Mouse (Mus musculus) heart, adult 11 months (tissue): ENCODE data around the gene Gm28845.

Experiments used
- DNase-seq: peaks from one replicate; pipeline ENCODE4 v3.0.0; 2022

Gm28845 gene

DNA sequence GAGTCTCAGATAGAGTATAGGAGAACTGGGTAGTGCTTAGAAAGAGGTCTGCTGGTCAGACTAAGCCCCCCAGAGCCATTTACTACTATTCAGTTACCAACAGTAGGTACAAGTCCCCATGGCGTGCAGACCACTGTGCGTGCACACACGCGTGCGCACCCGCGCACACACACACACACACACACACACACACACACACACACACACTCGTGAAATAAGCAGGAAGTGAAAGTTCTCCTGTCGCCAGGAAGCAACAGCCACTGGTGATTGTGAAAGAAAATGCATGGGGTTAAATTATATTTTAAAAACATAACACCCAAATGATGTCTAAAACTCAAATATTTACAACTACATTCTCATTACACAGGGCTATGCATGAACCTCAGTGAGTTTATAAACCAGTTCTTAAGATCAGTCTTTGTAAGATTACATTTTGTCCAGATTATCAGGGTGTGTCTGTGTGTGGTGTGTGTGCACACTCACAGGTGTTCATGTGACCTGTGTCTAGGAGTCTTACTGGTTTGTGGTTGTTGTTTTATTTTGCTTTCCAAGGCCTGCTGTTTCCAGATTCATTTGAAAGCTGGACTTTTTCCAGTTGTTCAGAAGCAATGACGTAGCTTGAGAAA is 11.6 kb downstream of the Gm28845 start:
- no peak for DNase-seq

DNA sequence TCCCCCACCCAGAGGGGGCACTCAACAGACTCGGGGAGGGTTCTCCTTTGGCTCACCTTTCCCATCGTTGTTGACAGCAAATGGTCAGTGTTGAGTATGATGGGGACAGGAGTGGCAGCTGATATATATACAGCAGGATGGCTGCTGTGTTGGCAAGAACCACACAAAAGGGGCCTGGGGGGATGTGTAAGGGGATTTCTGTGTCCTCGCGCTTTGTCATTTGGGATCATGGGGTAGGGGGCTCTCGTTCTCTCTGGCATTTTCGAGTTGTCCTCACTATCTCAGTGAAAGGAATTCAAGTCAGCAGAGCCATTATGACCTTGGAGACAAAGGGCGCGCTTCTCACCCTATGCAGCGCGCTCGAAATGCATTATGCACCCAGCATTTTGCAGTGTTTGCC is 16.1 kb downstream of the Gm28845 start, which contains the start of gene Cryga:
Gene Cryga (minus strand): TSS at position 101 of the 400 bp plus-strand sequence.
- no peak for DNase-seq

DNA sequence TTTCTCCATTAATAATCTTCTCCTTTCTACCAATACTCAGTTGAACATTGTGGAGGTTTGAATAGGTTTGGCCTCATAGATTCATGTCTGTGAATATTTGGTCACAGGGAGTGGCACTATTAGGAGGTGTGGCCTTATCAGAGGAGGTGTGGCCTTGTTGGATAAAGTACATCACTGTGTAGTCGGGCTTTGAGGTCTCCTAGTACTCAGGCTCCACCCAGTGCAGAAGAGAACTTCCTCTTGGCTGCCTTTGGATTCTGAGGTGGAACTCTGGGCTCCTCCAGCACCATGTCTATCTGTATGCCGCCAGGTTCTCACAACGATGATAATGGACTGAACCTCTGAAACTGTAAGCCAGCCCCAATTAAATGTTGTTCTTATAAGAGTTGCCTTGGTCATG is 22.4 kb downstream of the Gm28845 start:
- no peak for DNase-seq

DNA sequence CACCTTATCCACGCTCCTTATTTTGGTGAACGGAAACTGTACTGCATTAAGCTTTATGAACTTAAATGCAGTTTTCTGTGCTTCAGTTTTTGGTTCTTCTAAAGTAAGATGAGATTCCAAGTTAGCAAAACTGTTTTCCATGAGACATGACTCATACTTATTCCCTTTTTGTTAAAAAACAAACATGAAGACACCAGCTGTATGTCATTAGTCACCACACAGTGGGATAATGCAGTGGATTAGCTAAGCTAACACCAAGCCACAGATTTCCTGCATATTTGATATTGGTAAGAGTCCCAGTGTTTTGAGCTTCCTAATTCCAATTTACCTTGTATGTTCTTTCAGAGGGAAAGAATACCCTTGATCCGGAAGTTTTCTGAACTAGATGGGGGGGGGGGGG is 27.8 kb downstream of the Gm28845 start:
- DNase-seq = no peak

DNA sequence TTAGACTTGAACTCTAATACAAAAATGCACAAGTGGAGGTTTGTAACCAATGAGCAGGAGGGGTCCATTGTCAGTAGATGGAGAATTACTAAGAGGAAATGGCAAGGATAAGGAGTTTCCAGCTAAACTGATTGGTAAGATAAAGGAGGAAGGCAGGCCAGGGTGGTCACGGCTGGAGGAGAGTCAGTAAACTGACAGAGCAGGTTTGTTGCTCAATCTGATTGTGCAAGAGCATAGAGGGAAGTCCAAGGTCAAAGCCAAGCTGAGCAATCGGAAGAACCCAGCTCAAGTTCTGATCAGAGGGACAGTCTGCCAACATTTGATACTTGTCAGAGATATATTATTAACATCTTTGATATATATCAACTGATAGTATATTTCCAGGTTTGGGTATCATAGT is 29.0 kb downstream of the Gm28845 start:
- DNase-seq = peak; percentile 92

- DNase-seq = no peak
Observed at GRCm38 (mm10) chr1:65088567-65089356, 30.6 kb downstream of the Gm28845 start.

- no peak for DNase-seq
Observed at GRCm38 (mm10) chr1:65082188-65082587, 37.2 kb downstream of the Gm28845 start, which contains the start of gene Crygb. TSS of gene Crygb (minus strand) at chr1:65082288.

GRCm38 (mm10) chr1:65075607-65076006 is 43.8 kb downstream of the Gm28845 start:
- DNase-seq = peak; percentile 39

GRCm38 (mm10) chr1:65073589-65073988 is 45.8 kb downstream of the Gm28845 start, which contains the start of gene Crygc:
TSS of gene Crygc (minus strand) at chr1:65073689.
- peak; percentile 1 for DNase-seq

DNA sequence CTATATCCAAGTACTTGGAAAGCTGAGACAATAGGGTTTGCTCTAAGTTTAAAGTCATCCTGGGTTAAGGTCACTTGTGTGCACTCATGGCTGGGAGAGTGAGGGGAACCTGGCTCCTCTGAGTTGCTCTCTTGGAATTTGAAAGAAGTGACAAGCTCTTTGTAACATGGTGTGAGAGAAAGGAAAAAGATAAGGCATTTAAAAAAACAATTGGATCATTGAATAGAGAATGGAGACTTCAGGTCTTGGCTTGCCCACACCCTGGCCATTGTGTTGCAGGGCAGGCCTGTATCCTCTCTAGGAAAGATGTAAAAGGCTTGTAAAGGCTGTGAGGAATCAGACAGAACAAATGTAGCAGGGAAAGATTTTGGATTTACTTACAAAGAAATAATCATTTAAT is 51.5 kb downstream of the Gm28845 start:
- peak; percentile 10 for DNase-seq

DNA sequence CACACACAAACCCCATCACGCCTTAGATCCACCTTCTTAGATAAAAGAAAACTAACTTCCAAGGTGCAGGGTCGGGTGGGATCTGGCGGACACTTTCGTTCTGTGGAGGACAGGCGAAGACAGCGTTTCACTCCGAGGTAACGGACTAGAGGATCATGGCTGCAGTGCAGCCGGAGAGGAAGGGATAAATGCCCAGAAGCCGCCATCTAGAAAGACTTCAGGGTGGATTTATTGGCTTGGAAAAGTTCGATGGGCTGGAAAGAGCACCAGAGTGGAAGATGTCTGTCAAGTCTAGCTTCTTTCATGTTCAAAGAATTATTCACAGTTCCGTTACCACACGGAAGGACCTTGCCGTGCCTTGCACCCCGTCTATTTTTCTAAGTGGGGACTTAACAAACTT is 55.2 kb downstream of the Gm28845 start:
- DNase-seq = peak; percentile 64

DNA sequence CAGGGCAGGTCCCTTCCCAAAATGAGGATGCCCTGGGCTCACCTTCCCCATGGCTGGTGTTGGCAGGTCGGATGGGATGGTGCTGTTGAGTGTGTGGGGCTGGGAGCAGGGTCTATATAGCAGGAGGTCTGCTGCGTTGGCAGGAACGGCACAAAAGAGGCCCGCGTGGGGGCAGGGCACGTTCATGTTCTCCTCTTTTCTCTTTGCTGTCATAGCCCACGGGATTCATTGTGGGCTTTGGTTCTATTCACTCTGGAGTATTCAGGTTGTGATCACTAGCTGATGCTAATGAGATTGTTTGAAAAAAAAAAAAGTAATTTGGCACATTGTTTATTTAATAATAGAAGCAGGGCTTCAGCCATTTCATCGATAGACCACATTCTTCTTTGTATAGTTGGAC is 56.0 kb downstream of the Gm28845 start, which contains the start of gene Crygd:
Gene Crygd (minus strand): TSS at position 101 of the 400 bp plus-strand sequence.
- no peak for DNase-seq

GRCm38 (mm10) chr1:65052140-65052539 is 67.2 kb downstream of the Gm28845 start:
- peak; percentile 46 for DNase-seq

- DNase-seq = peak; percentile 64
Observed at GRCm38 (mm10) chr1:65051696-65052095, 67.7 kb downstream of the Gm28845 start.

- DNase-seq = peak; percentile 57
Observed at GRCm38 (mm10) chr1:65050952-65051351, 68.4 kb downstream of the Gm28845 start, which contains the start of gene Cryge. TSS of gene Cryge (minus strand) at chr1:65051149.
